Mouse (Mus musculus): ENCODE measurements around the gene Khdrbs1. TPM values are rescaled to one million over a fixed set of nuclear protein-coding genes. Genes with fewer than 3 reads are reported as not detected.

The Khdrbs1 gene
- polyA plus RNA-seq, 1 experiment from 2014 or later = 131 TPM

DNA sequence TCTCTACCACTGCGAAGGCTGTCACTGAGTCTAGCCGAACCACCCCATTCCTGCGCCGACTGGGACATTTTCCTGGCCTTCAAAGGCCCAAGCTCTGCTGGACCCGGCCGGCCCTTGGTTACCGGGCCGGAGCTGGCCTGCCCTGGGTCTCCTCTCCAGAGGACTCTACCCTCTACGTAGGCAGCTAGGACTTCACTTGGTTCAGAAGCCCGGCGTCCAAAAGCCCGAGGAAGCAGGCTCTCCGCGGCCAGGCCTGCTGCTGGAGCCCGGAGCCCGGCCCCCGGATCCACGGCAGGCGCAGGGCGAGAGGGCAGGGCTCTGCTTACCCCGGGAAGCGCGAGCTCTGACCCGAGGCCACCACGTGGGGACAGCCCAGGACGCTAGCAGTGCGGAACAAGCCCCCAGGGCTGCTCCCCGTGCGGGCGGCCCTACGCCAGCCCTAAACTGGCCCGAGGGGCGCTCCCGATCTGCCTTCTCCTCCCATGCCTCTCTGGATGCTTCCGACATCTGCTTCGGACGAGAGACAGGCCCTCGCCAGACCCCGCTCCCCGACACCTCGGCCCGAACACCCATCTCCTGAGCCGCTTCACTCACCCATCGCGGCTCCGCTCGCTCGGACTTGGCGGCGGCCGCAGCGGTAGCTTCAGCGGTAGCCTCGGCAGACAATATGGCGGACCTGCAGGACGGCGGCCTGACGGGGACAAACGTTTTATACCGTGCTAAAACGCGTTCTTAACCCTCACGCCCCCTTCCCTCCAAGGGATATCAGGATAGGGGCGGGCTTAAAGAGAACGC is 69.8 kb downstream of the Khdrbs1 start, which contains the start of gene Kpna6:
TSS of gene Kpna6 (minus strand) at position 685 of the 795 bp plus-strand sequence.
- Histone ChIP-seq H3K4me3 (ENCODE audit: low read length) (peak within 1 kb of the TSS; percentile 99), H3K9ac (ENCODE audit: low read depth, low read length) (peak within 1 kb of the TSS; percentile 98), H3K27ac (ENCODE audit: low read depth, low read length) (peak within 1 kb of the TSS; percentile 97), H3K4me1 (ENCODE audit: control insufficient read depth, insufficient read depth, low read length) (peaks cover 5% of the 10 kb centered on the region; the same call in 1 of the 2 replicates), H3K4me2 (replicated peaks; ENCODE audit: low read depth, low read length) (peak within 1 kb of the TSS; percentile 80), H3K9me3 (ENCODE audit: control insufficient read depth, low read length) (no peaks in the 10 kb centered on the region), H3K27me3 (ENCODE audit: control insufficient read depth, insufficient read depth, low read length) (no peaks in the 10 kb centered on the region), H3K36me3 (ENCODE audit: control insufficient read depth, insufficient read depth, low read length) (peaks cover 19% of the 10 kb centered on the region)
- peak; percentile 90 for ATAC-seq (ENCODE audit: low FRiP score, low TSS enrichment)
- under 1% methylated on average over 59 of the region's 65 CpGs for WGBS

DNA sequence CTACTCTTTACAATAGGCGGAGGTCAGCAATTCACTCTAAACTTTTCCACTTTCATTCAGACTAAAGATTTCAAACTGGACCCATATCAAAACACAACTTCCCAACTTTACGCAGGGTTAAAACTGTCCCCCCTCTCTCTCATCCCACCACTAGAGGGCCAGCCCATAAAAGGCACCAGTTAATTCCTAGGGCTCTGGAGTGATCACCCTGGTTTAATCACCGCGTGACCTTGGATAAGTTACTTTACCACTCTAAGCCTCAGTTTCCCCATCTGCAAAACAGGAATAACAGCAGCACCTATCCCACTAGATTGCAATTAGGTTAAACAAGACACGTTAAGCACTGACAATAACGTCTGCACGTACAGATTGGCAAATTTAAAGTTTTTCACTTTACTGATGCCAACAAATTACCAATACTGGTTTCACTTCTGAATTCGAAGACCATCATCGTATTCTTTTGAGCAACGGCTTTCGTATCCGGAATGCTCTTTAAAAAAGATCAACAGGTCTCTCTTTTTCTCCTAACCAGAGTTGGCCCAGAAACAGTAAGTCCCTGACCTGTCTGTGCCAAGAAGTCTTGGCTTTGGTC is 70.5 kb downstream of the Khdrbs1 start:
- 8% methylated on average over 12 of the region's 12 CpGs for WGBS
- H3K27ac ChIP-seq (ENCODE audit: low read depth, low read length) = peak overlapping the region; percentile 97
- no peaks in the 10 kb centered on the region for H3K27me3 ChIP-seq (ENCODE audit: control insufficient read depth, insufficient read depth, low read length)
- H3K4me2 ChIP-seq (replicated peaks; ENCODE audit: low read depth, low read length) = peak overlapping the region; percentile 80
- peak; percentile 62 for ATAC-seq (ENCODE audit: low FRiP score, low TSS enrichment)
- H3K9ac ChIP-seq (ENCODE audit: low read depth, low read length) = peak overlapping the region; percentile 98
- peaks cover 5% of the 10 kb centered on the region; the same call in 1 of the 2 replicates for H3K4me1 ChIP-seq (ENCODE audit: control insufficient read depth, insufficient read depth, low read length)
- peaks cover 12% of the 10 kb centered on the region for H3K36me3 ChIP-seq (ENCODE audit: control insufficient read depth, insufficient read depth, low read length)
- H3K9me3 ChIP-seq (ENCODE audit: control insufficient read depth, low read length) = no peaks in the 10 kb centered on the region
- H3K4me3 ChIP-seq (ENCODE audit: low read length) = peak overlapping the region; percentile 99

DNA sequence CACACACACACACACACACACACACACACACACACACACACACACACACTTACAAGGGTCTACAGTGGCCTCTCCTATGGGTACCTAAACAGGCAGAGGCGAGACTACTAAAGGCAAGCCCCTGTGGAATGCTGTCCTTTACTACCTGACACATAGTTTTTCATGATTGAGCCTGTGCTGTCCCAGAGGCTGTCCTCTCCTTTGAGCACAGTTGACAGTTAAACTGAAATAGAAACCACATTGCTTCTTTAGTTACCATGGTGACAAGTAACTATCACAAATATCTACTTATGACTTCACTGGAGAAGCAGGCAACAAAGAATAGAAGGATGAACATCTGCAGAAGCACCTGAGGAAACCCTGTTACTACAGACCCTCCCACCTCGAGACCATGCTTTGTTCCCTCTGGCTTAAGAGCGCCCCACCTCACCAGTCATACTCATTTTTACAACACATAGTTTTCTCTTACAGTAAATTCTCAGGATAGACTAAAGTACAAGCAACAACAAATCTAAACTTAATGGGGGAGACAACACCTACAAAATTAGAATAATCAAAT is 79.8 kb downstream of the Khdrbs1 start:
- Histone ChIP-seq H3K27me3 (ENCODE audit: control insufficient read depth, insufficient read depth, low read length) (no peaks in the 10 kb centered on the region), H3K27ac (ENCODE audit: low read depth, low read length) (no peak overlapping the region), H3K4me2 (replicated peaks; ENCODE audit: low read depth, low read length) (no peak overlapping the region), H3K36me3 (ENCODE audit: control insufficient read depth, insufficient read depth, low read length) (peaks cover 44% of the 10 kb centered on the region), H3K4me3 (ENCODE audit: low read length) (no peak overlapping the region), H3K4me1 (ENCODE audit: control insufficient read depth, insufficient read depth, low read length) (no peaks in the 10 kb centered on the region), H3K9me3 (ENCODE audit: control insufficient read depth, low read length) (no peaks in the 10 kb centered on the region), H3K9ac (ENCODE audit: low read depth, low read length) (no peak overlapping the region)
- WGBS = 77% methylated on average over 3 of the region's 3 CpGs
- no peak for ATAC-seq (ENCODE audit: low FRiP score, low TSS enrichment)

DNA sequence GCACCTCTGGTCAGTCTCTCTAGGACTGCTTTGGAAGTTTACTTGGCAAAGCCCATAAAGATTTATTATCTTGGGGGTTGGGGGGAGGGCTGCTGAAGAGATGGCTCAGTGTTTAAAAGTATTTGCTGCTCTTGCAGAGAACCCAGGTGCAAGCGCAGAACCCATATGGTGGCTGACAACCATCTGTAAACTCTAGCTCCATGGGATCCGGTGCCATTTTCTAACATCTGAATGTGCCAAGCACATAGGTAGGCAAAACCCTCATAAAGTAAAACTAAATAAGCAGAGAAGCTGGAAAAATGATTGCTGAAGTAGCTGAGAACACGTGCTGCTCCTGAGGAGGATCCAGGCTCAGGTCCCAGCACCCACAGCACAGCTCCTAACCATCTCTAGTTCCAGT is 80.5 kb downstream of the Khdrbs1 start:
- Histone ChIP-seq H3K27ac (ENCODE audit: low read depth, low read length) (no peak overlapping the region), H3K9ac (ENCODE audit: low read depth, low read length) (no peak overlapping the region), H3K27me3 (ENCODE audit: control insufficient read depth, insufficient read depth, low read length) (no peaks in the 10 kb centered on the region), H3K9me3 (ENCODE audit: control insufficient read depth, low read length) (no peaks in the 10 kb centered on the region), H3K36me3 (ENCODE audit: control insufficient read depth, insufficient read depth, low read length) (peaks cover 51% of the 10 kb centered on the region), H3K4me3 (ENCODE audit: low read length) (no peak overlapping the region), H3K4me1 (ENCODE audit: control insufficient read depth, insufficient read depth, low read length) (no peaks in the 10 kb centered on the region), H3K4me2 (replicated peaks; ENCODE audit: low read depth, low read length) (no peak overlapping the region)
- 90% methylated on average over 3 of the region's 3 CpGs for WGBS
- ATAC-seq (ENCODE audit: low FRiP score, low TSS enrichment) = no peak

DNA sequence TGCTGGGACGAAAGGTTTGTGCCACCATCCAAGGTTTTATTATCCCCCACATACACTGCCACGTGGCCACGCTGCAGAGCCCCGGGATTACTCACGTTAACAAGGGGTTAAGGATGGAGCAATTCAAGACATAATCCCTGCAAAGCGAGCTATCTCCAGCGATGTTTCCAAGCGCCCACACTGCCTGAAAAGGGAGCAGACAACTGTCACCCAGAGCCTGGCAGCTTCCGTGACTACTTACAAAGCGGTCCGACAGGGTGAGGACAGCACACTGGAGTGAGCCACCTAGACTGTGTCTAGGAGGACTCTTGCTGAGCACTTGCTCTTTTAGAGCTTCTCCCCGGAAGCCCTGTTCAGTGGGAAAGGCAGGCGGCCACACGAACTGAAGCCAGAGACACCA is 87.3 kb downstream of the Khdrbs1 start:
- Histone ChIP-seq H3K27me3 (ENCODE audit: control insufficient read depth, insufficient read depth, low read length) (no peaks in the 10 kb centered on the region), H3K9me3 (ENCODE audit: control insufficient read depth, low read length) (no peaks in the 10 kb centered on the region), H3K4me1 (ENCODE audit: control insufficient read depth, insufficient read depth, low read length) (no peaks in the 10 kb centered on the region), H3K27ac (ENCODE audit: low read depth, low read length) (no peak overlapping the region), H3K4me2 (replicated peaks; ENCODE audit: low read depth, low read length) (no peak overlapping the region), H3K4me3 (ENCODE audit: low read length) (no peak overlapping the region), H3K9ac (ENCODE audit: low read depth, low read length) (no peak overlapping the region), H3K36me3 (ENCODE audit: control insufficient read depth, insufficient read depth, low read length) (peaks cover 91% of the 10 kb centered on the region)
- WGBS = 94% methylated on average over 14 of the region's 14 CpGs
- ATAC-seq (ENCODE audit: low FRiP score, low TSS enrichment) = no peak

Small RNA genes lying within 50 kb of the gene (microRNA-seq; reads per million reads assigned to microRNA genes)
- gene Gm28017 (not detected), gene Mir7016 (1.1 reads per million)

Other genes with a start within 250 kb of the Khdrbs1 start
- gene Marcksl1, start 228.7 kb downstream of the Khdrbs1 start, polyA plus RNA-seq (2014; fragmentation: Nextera tagmentation; extraction: Ambion mirVana) = 823 and 993 TPM in 2 replicates
- 245 and 265 TPM in 2 replicates for gene Hdac1, start 199.6 kb downstream of the Khdrbs1 start, polyA plus RNA-seq (2014; fragmentation: Nextera tagmentation; extraction: Ambion mirVana)
- gene Lck, start 168.7 kb downstream of the Khdrbs1 start, polyA plus RNA-seq (2014; fragmentation: Nextera tagmentation; extraction: Ambion mirVana) = 11.4 and 14.1 TPM in 2 replicates
- gene Fam167b, start 163.8 kb downstream of the Khdrbs1 start, polyA plus RNA-seq (2014; fragmentation: Nextera tagmentation; extraction: Ambion mirVana) = 17.7 and 19.7 TPM in 2 replicates
- 340 and 401 TPM in 2 replicates for gene Eif3i, start 141.7 kb downstream of the Khdrbs1 start, polyA plus RNA-seq (2014; fragmentation: Nextera tagmentation; extraction: Ambion mirVana)
- 213 and 219 TPM in 2 replicates for gene Tmem234, start 141.6 kb downstream of the Khdrbs1 start, polyA plus RNA-seq (2014; fragmentation: Nextera tagmentation; extraction: Ambion mirVana)
- 1.9 and 2.0 TPM in 2 replicates for gene Dcdc2b, start 128.0 kb downstream of the Khdrbs1 start, polyA plus RNA-seq (2014; fragmentation: Nextera tagmentation; extraction: Ambion mirVana)
- gene Iqcc, start 123.2 kb downstream of the Khdrbs1 start, polyA plus RNA-seq (2014; fragmentation: Nextera tagmentation; extraction: Ambion mirVana) = 30.1 and 30.6 TPM in 2 replicates
- 48.6 and 56.0 TPM in 2 replicates for gene Ccdc28b, start 118.4 kb downstream of the Khdrbs1 start, polyA plus RNA-seq (2014; fragmentation: Nextera tagmentation; extraction: Ambion mirVana)
- gene Txlna, start 101.2 kb downstream of the Khdrbs1 start, polyA plus RNA-seq (2014; fragmentation: Nextera tagmentation; extraction: Ambion mirVana) = 44.9 and 103 TPM in 2 replicates
- gene Kpna6, start 69.5 kb downstream of the Khdrbs1 start, polyA plus RNA-seq (2014; fragmentation: Nextera tagmentation; extraction: Ambion mirVana) = 13.2 and 14.7 TPM in 2 replicates
- 27.2 and 49.0 TPM in 2 replicates for gene Tmem39b, start 45.5 kb downstream of the Khdrbs1 start, polyA plus RNA-seq (2014; fragmentation: Nextera tagmentation; extraction: Ambion mirVana)
- gene Ptp4a2, start 68.9 kb upstream of the Khdrbs1 start, polyA plus RNA-seq (2014; fragmentation: Nextera tagmentation; extraction: Ambion mirVana) = 253 and 276 TPM in 2 replicates
- not detected in 2 replicates for gene Spocd1, start 186.9 kb upstream of the Khdrbs1 start, polyA plus RNA-seq (2014; fragmentation: Nextera tagmentation; extraction: Ambion mirVana)
- gene Adgrb2, start 242.6 kb upstream of the Khdrbs1 start, polyA plus RNA-seq (2014; fragmentation: Nextera tagmentation; extraction: Ambion mirVana) = 2.6 and 3.3 TPM in 2 replicates

Data from kidney, embryonic 14.5 days (tissue).